Mouse (Mus musculus): ENCODE measurements at regions not wholly inside any gene's neighbourhood (a gene's known extent, or its start where the extent isn't known, plus 50 kb on each side); places are given as distances from the start of the nearest gene placed in this dataset.

GRCm38 (mm10) chr8:109384881-109385280 lies 108.9 kb upstream of the Pmfbp1 start:
- no peak for DNase-seq (ENCODE audit: low read depth, low spot score)
- H3K27me3 ChIP-seq (ENCODE audit: control insufficient read depth, insufficient read depth, low read length, poor library complexity, severe bottlenecking): no peaks in the 10 kb centered on the region

GRCm38 (mm10) chr8:109395133-109395855 lies 98.5 kb upstream of the Pmfbp1 start:
- no peak for DNase-seq (ENCODE audit: low read depth, low spot score)

More at GRCm38 (mm10) chr8:109384881-109385280, 108.9 kb upstream of the Pmfbp1 start:
- no peaks in the 10 kb centered on the region for H3K36me3 ChIP-seq (ENCODE audit: control insufficient read depth, insufficient read depth, low read length, poor library complexity, severe bottlenecking)

GRCm38 (mm10) chr8:109399616-109400015 lies 94.2 kb upstream of the Pmfbp1 start:
- DNase-seq (ENCODE audit: low read depth, low spot score): no peak
- Histone ChIP-seq H3K36me3 (ENCODE audit: control insufficient read depth, insufficient read depth, low read length, poor library complexity, severe bottlenecking) (no peaks in the 10 kb centered on the region), H3K27me3 (ENCODE audit: control insufficient read depth, insufficient read depth, low read length, poor library complexity, severe bottlenecking) (no peaks in the 10 kb centered on the region)

More at GRCm38 (mm10) chr8:109395133-109395855, 98.5 kb upstream of the Pmfbp1 start:
- H3K36me3 ChIP-seq (ENCODE audit: control insufficient read depth, insufficient read depth, low read length, poor library complexity, severe bottlenecking): no peaks in the 10 kb centered on the region
- no peaks in the 10 kb centered on the region for H3K27me3 ChIP-seq (ENCODE audit: control insufficient read depth, insufficient read depth, low read length, poor library complexity, severe bottlenecking)

DNA sequence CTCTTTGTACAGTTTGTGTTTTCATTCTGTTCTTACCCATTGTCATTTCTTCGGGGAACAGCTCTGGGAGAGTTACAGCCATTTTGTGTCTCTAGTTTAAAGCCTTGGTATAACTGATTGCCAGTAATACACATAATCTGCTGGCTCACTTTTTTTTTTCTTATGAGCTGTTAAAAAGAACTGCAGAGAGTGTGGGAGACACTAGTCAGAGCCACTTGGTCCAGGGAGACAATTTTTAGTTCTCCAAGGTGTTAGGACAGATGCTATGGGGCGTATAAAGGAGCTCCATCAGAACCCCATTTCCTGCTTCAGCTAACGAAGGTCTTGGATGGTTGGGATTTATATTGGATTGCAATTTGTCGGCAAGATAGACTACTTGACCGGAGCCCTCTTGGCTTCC lies 93.6 kb upstream of the Pmfbp1 start:
- no peaks in the 10 kb centered on the region for H3K27me3 ChIP-seq (ENCODE audit: control insufficient read depth, insufficient read depth, low read length, poor library complexity, severe bottlenecking)
- no peak for DNase-seq (ENCODE audit: low read depth, low spot score)
- H3K36me3 ChIP-seq (ENCODE audit: control insufficient read depth, insufficient read depth, low read length, poor library complexity, severe bottlenecking): no peaks in the 10 kb centered on the region

DNA sequence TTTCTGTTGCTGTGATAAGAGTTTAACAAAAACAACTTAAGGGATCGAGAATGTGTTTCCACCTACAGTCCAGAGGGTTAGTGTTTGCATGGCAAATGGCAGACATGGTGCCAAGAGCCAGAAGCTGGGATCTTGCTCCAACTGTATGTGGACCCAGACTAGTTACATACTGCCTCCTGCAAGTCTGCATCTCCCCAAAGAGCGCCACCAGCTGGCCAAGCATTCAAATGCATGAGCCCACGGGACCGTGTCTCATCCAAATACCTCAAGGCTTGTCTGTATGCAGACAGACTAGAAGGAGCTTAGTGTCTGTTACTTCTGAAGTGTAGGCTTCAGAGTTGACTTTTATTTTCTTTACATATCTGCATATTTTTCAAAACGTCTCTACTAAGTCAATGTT lies 85.9 kb upstream of the Pmfbp1 start:
- DNase-seq (ENCODE audit: low read depth, low spot score): no peak
- Histone ChIP-seq H3K36me3 (ENCODE audit: control insufficient read depth, insufficient read depth, low read length, poor library complexity, severe bottlenecking) (no peaks in the 10 kb centered on the region), H3K27me3 (ENCODE audit: control insufficient read depth, insufficient read depth, low read length, poor library complexity, severe bottlenecking) (no peaks in the 10 kb centered on the region)

- no peak for DNase-seq (ENCODE audit: low read depth, low spot score)
- H3K27me3 ChIP-seq (ENCODE audit: control insufficient read depth, insufficient read depth, low read length, poor library complexity, severe bottlenecking): no peaks in the 10 kb centered on the region
- H3K36me3 ChIP-seq (ENCODE audit: control insufficient read depth, insufficient read depth, low read length, poor library complexity, severe bottlenecking): no peaks in the 10 kb centered on the region
Measured at GRCm38 (mm10) chr8:109410531-109410930, 83.3 kb upstream of the Pmfbp1 start.

- no peak for DNase-seq (ENCODE audit: low read depth, low spot score)
- H3K36me3 ChIP-seq (ENCODE audit: control insufficient read depth, insufficient read depth, low read length, poor library complexity, severe bottlenecking): no peaks in the 10 kb centered on the region
- no peaks in the 10 kb centered on the region for H3K27me3 ChIP-seq (ENCODE audit: control insufficient read depth, insufficient read depth, low read length, poor library complexity, severe bottlenecking)
Measured at GRCm38 (mm10) chr8:109413386-109413785, 80.4 kb upstream of the Pmfbp1 start.

DNA sequence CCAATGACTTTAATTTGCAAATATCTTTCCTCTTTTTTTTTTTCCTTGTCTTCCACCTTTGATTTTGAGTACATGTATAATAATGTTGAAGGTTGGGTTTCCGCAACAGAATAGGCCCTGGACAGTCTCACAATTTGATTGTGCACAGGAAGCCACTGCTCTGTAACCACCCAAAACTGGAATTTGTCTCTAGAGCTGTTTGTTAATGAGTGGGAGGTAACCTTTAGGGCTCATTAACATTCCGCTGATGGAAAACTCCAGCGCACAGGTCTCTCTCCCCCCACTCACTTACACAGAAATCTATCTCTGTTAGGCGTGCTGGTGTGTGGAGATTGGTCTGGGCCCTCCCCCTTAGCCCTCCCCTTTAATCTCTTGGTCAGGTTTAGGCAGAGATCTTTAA lies 78.5 kb upstream of the Pmfbp1 start:
- Histone ChIP-seq H3K27me3 (ENCODE audit: control insufficient read depth, insufficient read depth, low read length, poor library complexity, severe bottlenecking) (no peaks in the 10 kb centered on the region), H3K36me3 (ENCODE audit: control insufficient read depth, insufficient read depth, low read length, poor library complexity, severe bottlenecking) (no peaks in the 10 kb centered on the region)
- no peak for DNase-seq (ENCODE audit: low read depth, low spot score)

GRCm38 (mm10) chr8:109415906-109416305 lies 77.9 kb upstream of the Pmfbp1 start:
- Histone ChIP-seq H3K36me3 (ENCODE audit: control insufficient read depth, insufficient read depth, low read length, poor library complexity, severe bottlenecking) (no peaks in the 10 kb centered on the region), H3K27me3 (ENCODE audit: control insufficient read depth, insufficient read depth, low read length, poor library complexity, severe bottlenecking) (no peaks in the 10 kb centered on the region)
- no peak for DNase-seq (ENCODE audit: low read depth, low spot score)

- H3K27me3 ChIP-seq (ENCODE audit: control insufficient read depth, insufficient read depth, low read length, poor library complexity, severe bottlenecking): no peaks in the 10 kb centered on the region
- H3K36me3 ChIP-seq (ENCODE audit: control insufficient read depth, insufficient read depth, low read length, poor library complexity, severe bottlenecking): no peaks in the 10 kb centered on the region
- DNase-seq (ENCODE audit: low read depth, low spot score): no peak
Measured at GRCm38 (mm10) chr8:109416327-109417100, 77.3 kb upstream of the Pmfbp1 start.

GRCm38 (mm10) chr8:109417222-109417621 lies 76.6 kb upstream of the Pmfbp1 start:
- DNase-seq (ENCODE audit: low read depth, low spot score): no peak
- H3K36me3 ChIP-seq (ENCODE audit: control insufficient read depth, insufficient read depth, low read length, poor library complexity, severe bottlenecking): no peaks in the 10 kb centered on the region
- no peaks in the 10 kb centered on the region for H3K27me3 ChIP-seq (ENCODE audit: control insufficient read depth, insufficient read depth, low read length, poor library complexity, severe bottlenecking)

DNA sequence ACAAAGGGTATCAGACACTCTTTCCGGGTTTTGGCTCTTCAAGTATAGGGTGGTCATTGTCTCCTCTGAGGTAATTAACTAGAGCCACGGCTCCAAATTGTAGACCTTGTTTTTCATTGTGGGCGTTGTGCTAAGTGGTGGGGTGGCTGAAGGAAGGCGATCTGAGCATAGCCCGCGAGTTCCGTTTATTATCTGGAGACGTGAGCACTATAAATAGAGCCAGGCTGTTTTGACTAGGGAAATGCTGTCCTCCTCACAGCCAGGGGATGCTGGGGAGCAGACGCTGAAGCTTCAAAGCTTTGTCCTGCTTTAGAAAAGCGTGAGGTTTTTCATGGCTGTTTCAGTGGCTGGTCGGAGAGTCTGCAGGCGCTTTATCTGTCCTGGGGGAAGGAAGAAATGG lies 75.9 kb upstream of the Pmfbp1 start:
- Histone ChIP-seq H3K36me3 (ENCODE audit: control insufficient read depth, insufficient read depth, low read length, poor library complexity, severe bottlenecking) (no peaks in the 10 kb centered on the region), H3K27me3 (ENCODE audit: control insufficient read depth, insufficient read depth, low read length, poor library complexity, severe bottlenecking) (no peaks in the 10 kb centered on the region)
- DNase-seq (ENCODE audit: low read depth, low spot score): no peak

DNA sequence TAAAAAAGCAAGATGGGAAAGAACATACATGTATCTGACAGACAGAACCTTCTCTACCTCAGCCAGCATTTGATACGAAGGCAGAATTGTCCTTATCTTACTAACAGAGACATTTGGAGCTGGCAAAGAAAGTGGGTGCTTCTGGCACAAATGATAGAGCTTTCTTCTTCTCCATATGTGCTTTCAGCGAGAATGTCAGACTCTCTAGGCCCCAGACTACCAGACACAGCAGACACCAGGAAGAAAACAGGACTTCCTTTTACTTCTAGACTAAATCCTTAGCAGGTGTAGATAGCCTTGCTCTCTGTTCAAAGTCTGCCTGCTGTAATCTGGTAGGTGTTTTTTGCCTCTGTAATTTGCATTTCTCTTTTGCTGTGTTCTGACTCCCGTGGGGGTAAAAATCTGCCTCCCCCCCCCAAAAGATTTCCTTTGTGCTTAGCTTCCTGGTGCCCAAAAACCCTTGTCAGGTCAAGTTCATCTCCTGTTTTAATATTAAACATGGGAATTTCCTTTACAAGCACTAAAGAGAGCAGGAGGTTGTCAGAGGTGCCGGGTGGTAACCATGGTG lies 74.7 kb upstream of the Pmfbp1 start:
- no peaks in the 10 kb centered on the region for H3K36me3 ChIP-seq (ENCODE audit: control insufficient read depth, insufficient read depth, low read length, poor library complexity, severe bottlenecking)
- H3K27me3 ChIP-seq (ENCODE audit: control insufficient read depth, insufficient read depth, low read length, poor library complexity, severe bottlenecking): no peaks in the 10 kb centered on the region
- no peak for DNase-seq (ENCODE audit: low read depth, low spot score)

DNA sequence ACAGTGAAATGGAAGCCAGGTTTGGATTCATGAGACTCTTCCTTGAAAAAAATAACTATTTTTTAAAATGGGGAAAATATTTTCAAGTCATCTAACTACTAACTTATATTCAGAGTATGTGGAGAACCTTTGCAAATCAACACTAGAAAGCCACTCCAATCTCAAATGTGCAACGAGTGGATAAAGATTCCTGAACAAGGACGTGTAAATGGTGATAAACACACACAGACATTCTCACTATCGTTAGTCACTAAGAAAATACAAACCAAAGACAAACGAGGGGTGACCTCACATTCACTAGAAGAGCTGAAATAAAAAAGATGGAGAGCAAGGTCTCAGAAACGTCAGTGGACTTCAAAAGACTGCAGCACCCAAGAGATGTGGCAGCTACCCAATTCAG lies 69.8 kb upstream of the Pmfbp1 start:
- no peaks in the 10 kb centered on the region for H3K36me3 ChIP-seq (ENCODE audit: control insufficient read depth, insufficient read depth, low read length, poor library complexity, severe bottlenecking)
- no peak for DNase-seq (ENCODE audit: low read depth, low spot score)
- no peaks in the 10 kb centered on the region for H3K27me3 ChIP-seq (ENCODE audit: control insufficient read depth, insufficient read depth, low read length, poor library complexity, severe bottlenecking)

GRCm38 (mm10) chr8:109428551-109428950 lies 65.3 kb upstream of the Pmfbp1 start:
- no peak for DNase-seq (ENCODE audit: low read depth, low spot score)
- no peaks in the 10 kb centered on the region for H3K36me3 ChIP-seq (ENCODE audit: control insufficient read depth, insufficient read depth, low read length, poor library complexity, severe bottlenecking)
- H3K27me3 ChIP-seq (ENCODE audit: control insufficient read depth, insufficient read depth, low read length, poor library complexity, severe bottlenecking): no peaks in the 10 kb centered on the region
